Mouse (Mus musculus) urinary bladder, postnatal 14 days (tissue): ENCODE results near the gene Gm6993.

Source experiments
- DNase-seq: peaks from one replicate; pipeline ENCODE4 v3.0.0; 2021; ENCODE audit warnings: low spot score

Gm6993 gene

GRCm38 (mm10) chr12:31239798-31240197 lies 772 bp upstream of the Gm6993 start:
- no peak for DNase-seq

- no peak for DNase-seq
These were observed 1.2 kb downstream of the Gm6993 start for GRCm38 (mm10) chr12:31241595-31242342.

GRCm38 (mm10) chr12:31244001-31244400 lies 3.4 kb downstream of the Gm6993 start:
- DNase-seq = no peak

- DNase-seq = no peak
These were observed 4.1 kb downstream of the Gm6993 start for GRCm38 (mm10) chr12:31244691-31245090.

- no peak for DNase-seq
These were observed 5.6 kb downstream of the Gm6993 start for GRCm38 (mm10) chr12:31246153-31246552.

- DNase-seq = no peak
These were observed 6.0 kb downstream of the Gm6993 start for GRCm38 (mm10) chr12:31246615-31247014.

GRCm38 (mm10) chr12:31248165-31248564 lies 7.6 kb downstream of the Gm6993 start:
- no peak for DNase-seq

- no peak for DNase-seq
These were observed 8.1 kb downstream of the Gm6993 start for GRCm38 (mm10) chr12:31248681-31249080.

- DNase-seq = no peak
These were observed 11.7 kb downstream of the Gm6993 start for GRCm38 (mm10) chr12:31252259-31252658.

- no peak for DNase-seq
These were observed 14.4 kb downstream of the Gm6993 start for GRCm38 (mm10) chr12:31254978-31255377.

- no peak for DNase-seq
These were observed 15.7 kb downstream of the Gm6993 start for GRCm38 (mm10) chr12:31256121-31256903.

- DNase-seq = no peak
These were observed 21.3 kb downstream of the Gm6993 start for GRCm38 (mm10) chr12:31261882-31262281.

- DNase-seq = no peak
These were observed 23.4 kb downstream of the Gm6993 start for GRCm38 (mm10) chr12:31263921-31264320.

GRCm38 (mm10) chr12:31265005-31265721 lies 24.6 kb downstream of the Gm6993 start, which contains the start of gene Lamb1:
TSS of gene Lamb1 (plus strand) at chr12:31265234.
- DNase-seq = peak; percentile 78

GRCm38 (mm10) chr12:31265722-31266431 lies 25.3 kb downstream of the Gm6993 start:
- peak; percentile 28 for DNase-seq

- no peak for DNase-seq
These were observed 26.1 kb downstream of the Gm6993 start for GRCm38 (mm10) chr12:31266686-31267085.

- DNase-seq = no peak
These were observed 26.8 kb downstream of the Gm6993 start for GRCm38 (mm10) chr12:31267363-31267762.

GRCm38 (mm10) chr12:31268315-31268714 lies 27.7 kb downstream of the Gm6993 start:
- DNase-seq = no peak

GRCm38 (mm10) chr12:31269020-31269597 lies 28.5 kb downstream of the Gm6993 start:
- DNase-seq = no peak

- no peak for DNase-seq
These were observed 29.8 kb downstream of the Gm6993 start for GRCm38 (mm10) chr12:31270361-31270760.

- no peak for DNase-seq
These were observed 30.2 kb downstream of the Gm6993 start for GRCm38 (mm10) chr12:31270776-31271175.
